Mouse (Mus musculus) embryonic fibroblast, embryonic 13.5 days (primary cell): ENCODE measurements around the gene Aarsd1.

Experiments used
- CTCF ChIP-seq: IDR thresholded peaks from 2 replicates; pipeline ENCODE4 v1.5.1; 2011; ENCODE audit warnings: mild to moderate bottlenecking, control low read depth, low read length, moderate library complexity, borderline replicate concordance; ENCODE audit not compliant: insufficient read depth
- POLR2A ChIP-seq: IDR thresholded peaks from 2 replicates; pipeline ENCODE4 v1.6.1; 2011; ENCODE audit warnings: low read depth, mild to moderate bottlenecking, control low read depth, low read length, moderate library complexity

DNA sequence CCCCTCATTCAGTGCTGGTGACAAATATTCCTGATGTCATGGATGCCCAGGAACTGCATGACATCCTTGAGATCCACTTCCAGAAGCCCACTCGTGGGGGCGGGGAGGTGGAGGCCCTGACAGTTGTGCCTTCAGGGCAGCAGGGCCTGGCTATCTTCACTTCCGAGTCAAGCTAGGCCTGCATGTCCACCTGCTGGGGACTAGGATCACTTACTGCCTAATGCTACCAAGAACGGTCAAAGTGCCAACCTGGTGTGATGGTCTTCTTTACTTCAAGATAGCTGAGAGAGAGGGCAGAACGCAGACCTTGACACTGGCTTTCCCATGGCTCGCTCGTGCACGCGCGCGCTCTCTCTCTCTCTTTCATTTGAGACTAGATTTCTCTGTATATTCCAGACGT, 40.8 kb upstream of the Aarsd1 start:
- TF ChIP-seq POLR2A = no peak
- no peak for TF ChIP-seq CTCF
